Mouse (Mus musculus): ENCODE measurements around the gene Rab40b.

The Rab40b gene

GRCm38 (mm10) chr11:121387750-121388553 lies at the start of gene Rab40b:
TSS of gene Rab40b (minus strand) at chr11:121388251.
- DNase-seq (ENCODE audit: low spot score in 2 of 2), result peak; percentile 92 to 96

GRCm38 (mm10) chr11:121437236-121437635 lies 49.2 kb upstream of the Rab40b start:
- no peak for DNase-seq (ENCODE audit: low spot score in 2 of 2)

- peak; percentile 90 to 93 for DNase-seq (ENCODE audit: low spot score in 2 of 2)
Measured at GRCm38 (mm10) chr11:121434156-121435155, 46.4 kb upstream of the Rab40b start, which contains the start of gene Fn3k. TSS of gene Fn3k (plus strand) at chr11:121434913.

- DNase-seq (ENCODE audit: low spot score in 2 of 2), result no peak
Measured at GRCm38 (mm10) chr11:121433397-121433796, 45.3 kb upstream of the Rab40b start.

- no peak for DNase-seq (ENCODE audit: low spot score in 2 of 2)
Measured at GRCm38 (mm10) chr11:121421553-121422173, 33.6 kb upstream of the Rab40b start.

GRCm38 (mm10) chr11:121420830-121421552 lies 32.9 kb upstream of the Rab40b start, which contains the start of gene Fn3krp:
TSS of gene Fn3krp (plus strand) at chr11:121421401.
- peak; percentile 97 to 100 for DNase-seq (ENCODE audit: low spot score in 2 of 2)

GRCm38 (mm10) chr11:121420379-121420778 lies 32.3 kb upstream of the Rab40b start:
- no peak for DNase-seq (ENCODE audit: low spot score in 2 of 2)

- DNase-seq (ENCODE audit: low spot score in 2 of 2), result no peak
Measured at GRCm38 (mm10) chr11:121418932-121419331, 30.9 kb upstream of the Rab40b start.

GRCm38 (mm10) chr11:121417971-121418370 lies 29.9 kb upstream of the Rab40b start:
- no peak for DNase-seq (ENCODE audit: low spot score in 2 of 2)

GRCm38 (mm10) chr11:121415351-121415750 lies 27.3 kb upstream of the Rab40b start:
- DNase-seq (ENCODE audit: low spot score in 2 of 2), result no peak

- DNase-seq (ENCODE audit: low spot score in 2 of 2), result no peak
Measured at GRCm38 (mm10) chr11:121414762-121415161, 26.7 kb upstream of the Rab40b start.

- DNase-seq (ENCODE audit: low spot score in 2 of 2), result no peak
Measured at GRCm38 (mm10) chr11:121407366-121408155, 19.5 kb upstream of the Rab40b start.

GRCm38 (mm10) chr11:121392405-121392804 lies 4.4 kb upstream of the Rab40b start:
- DNase-seq (ENCODE audit: low spot score in 2 of 2), result no peak

GRCm38 (mm10) chr11:121390793-121391192 lies 2.7 kb upstream of the Rab40b start:
- DNase-seq (ENCODE audit: low spot score in 2 of 2), result no peak

- no peak for DNase-seq (ENCODE audit: low spot score in 2 of 2)
Measured at GRCm38 (mm10) chr11:121388554-121388945, 499 bp upstream of the Rab40b start.

- no peak for DNase-seq (ENCODE audit: low spot score in 2 of 2)
Measured at GRCm38 (mm10) chr11:121380294-121380693, 7.8 kb downstream of the Rab40b start.

GRCm38 (mm10) chr11:121378644-121379043 lies 9.4 kb downstream of the Rab40b start:
- no peak for DNase-seq (ENCODE audit: low spot score in 2 of 2)

GRCm38 (mm10) chr11:121373305-121373704 lies 14.7 kb downstream of the Rab40b start:
- no peak for DNase-seq (ENCODE audit: low spot score in 2 of 2)

GRCm38 (mm10) chr11:121370337-121370994 lies 17.6 kb downstream of the Rab40b start:
- DNase-seq (ENCODE audit: low spot score in 2 of 2), result no peak

- DNase-seq (ENCODE audit: low spot score in 2 of 2), result peak in 1 of 2 experiments; percentile 33
Measured at GRCm38 (mm10) chr11:121369622-121370021, 18.4 kb downstream of the Rab40b start.

Measured in frontal cortex, postnatal 14 days (tissue).